Mouse (Mus musculus) liver, embryonic 14.5 days (tissue): ENCODE results near the gene Gm21962. TPM values are rescaled to one million over a fixed set of nuclear protein-coding genes. Genes with fewer than 3 reads are reported as not detected.

Experiments used
- ATAC-seq: fragments of 200-750 bp; cut with Nextera tagmentation; 2 replicates; pipeline ENCODE4 v1.8.0; 2017; ENCODE audit warnings: moderate number of reproducible peaks, mild to moderate bottlenecking, moderate library complexity; ENCODE audit not compliant: insufficient read depth
- DNase-seq, 3 experiments: peaks; one replicate each; pipeline ENCODE4 v3.0.0-alpha.2; 2012 to 2013; ENCODE audit warnings: low read depth in 3 of 3, low spot score in 3 of 3
- H3K27ac ChIP-seq: fragments of 300-500 bp; sonication (generic); 2 replicates; pipeline ENCODE4 v1.5.1; 2014; ENCODE audit warnings: moderate library complexity, mild to moderate bottlenecking, control low read depth, inconsistent platforms
- H3K27me3 ChIP-seq: fragments of 300-500 bp; sonication (generic); 2 replicates; pipeline ENCODE4 v1.6.1; 2014; ENCODE audit warnings: mild to moderate bottlenecking, low read length, moderate library complexity; ENCODE audit not compliant: control insufficient read depth, insufficient read depth
- H3K36me3 ChIP-seq: fragments of 300-500 bp; sonication (generic); replicated peaks from 2 replicates; pipeline ENCODE4 v1.6.1; 2014; ENCODE audit warnings: low read depth; ENCODE audit not compliant: control insufficient read depth, insufficient read depth
- H3K4me1 ChIP-seq, 2 experiments: fragments of 200-500 bp in 1 of 2; fragments of 300-500 bp in 1 of 2; sonication (generic) in 1 of 2; replicated peaks; 2 replicates each; pipeline ENCODE4 v1.6.1; 2012 to 2014; ENCODE audit warnings: antibody characterized with exemption in 1 of 2, inconsistent platforms in 1 of 2, low read length in 1 of 2; ENCODE audit not compliant: control insufficient read depth in 2 of 2, insufficient read depth in 2 of 2
- H3K4me2 ChIP-seq: fragments of 300-500 bp; sonication (generic); 2 replicates; pipeline ENCODE4 v1.6.1; 2014; ENCODE audit warnings: low read depth, mild to moderate bottlenecking, control low read depth, moderate library complexity
- H3K4me3 ChIP-seq, 2 experiments: fragments of 200-500 bp in 1 of 2; fragments of 300-500 bp in 1 of 2; sonication (generic) in 1 of 2; 2 replicates each; pipeline ENCODE4 v1.5.1; 2012 to 2014; ENCODE audit warnings: low read depth in 2 of 2, low read length in 2 of 2, mild to moderate bottlenecking in 2 of 2, control low read depth in 1 of 2, inconsistent platforms in 1 of 2, moderate library complexity in 1 of 2; ENCODE audit not compliant: insufficient read depth in 1 of 2
- H3K9ac ChIP-seq: fragments of 300-500 bp; sonication (generic); replicated peaks from 2 replicates; pipeline ENCODE4 v1.6.1; 2014; ENCODE audit warnings: mild to moderate bottlenecking, control low read depth, moderate library complexity
- H3K9me3 ChIP-seq: fragments of 300-500 bp; sonication (generic); 2 replicates; pipeline ENCODE4 v1.6.1; 2016; ENCODE audit warnings: low read length, mixed read lengths; ENCODE audit not compliant: control insufficient read depth
- CTCF ChIP-seq: IDR thresholded peaks from 2 replicates; pipeline ENCODE4 v1.5.1; 2016; ENCODE audit warnings: antibody characterized with exemption, low read depth, control low read depth
- EP300 ChIP-seq: IDR thresholded peaks from 2 replicates; pipeline ENCODE4 v1.6.1; 2016; ENCODE audit warnings: antibody characterized with exemption, low read depth
- WGBS: fragments of 180-500 bp; shearing (Covaris S2); extraction: QIAGEN DNeasy Blood & Tissue Kit; methylation state at CpG from one replicate; pipeline ENCODE4 v1.1.7; 2014; ENCODE audit not compliant: insufficient replicate concordance; 5-methylcytosine and 5-hydroxymethylcytosine counted together
- microRNA-seq: library from miRNA; unstranded; fragments of <30 nt; microRNA quantifications from one replicate; pipeline ENCODE4, GENCODE M21; 2016
- polyA plus RNA-seq, 2 experiments: library from polyadenylated mRNA; depleted of rRNA in 1 of 2; stranded (reverse) in 1 of 2; unstranded in 1 of 2; fragments of >200 nt; fragmentation: Nextera tagmentation in 1 of 2; extraction: Ambion mirVana in 1 of 2; gene quantifications; 2 replicates each; pipeline versions ENCODE4 v1.2.1 to v1.2.3; 2012 to 2014

Gm21962 gene
- polyA plus RNA-seq, 2 experiments: not detected

DNA sequence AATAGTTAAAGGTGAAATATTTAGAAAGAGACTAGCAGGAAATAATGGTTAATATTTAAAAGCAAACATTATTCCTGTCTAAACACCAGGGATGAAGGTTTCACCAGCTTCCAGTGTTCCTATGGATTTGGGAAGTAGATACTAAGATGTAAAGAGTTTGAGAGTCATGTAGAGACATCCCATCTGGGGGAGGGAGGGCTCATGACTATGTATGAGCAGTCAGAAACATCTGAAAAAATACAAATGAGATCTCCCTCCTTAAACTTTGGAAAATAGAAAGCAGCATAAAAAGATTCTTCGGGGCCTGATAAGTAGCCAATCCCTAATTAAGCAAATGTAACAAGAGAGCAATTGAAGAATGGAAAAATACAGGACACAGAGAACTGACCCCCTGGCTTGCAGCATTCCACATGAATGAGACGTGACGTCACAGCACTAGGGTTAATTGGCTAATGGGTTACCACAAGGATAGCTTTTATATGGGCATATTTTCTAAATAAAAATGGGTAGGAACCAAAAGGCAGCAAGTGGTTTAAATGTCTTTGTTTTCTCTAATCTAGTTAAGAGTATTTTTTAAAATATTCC is 45.3 kb downstream of the Gm21962 start:
- ATAC-seq (no peak), DNase-seq (no peak)
- H3K4me3 ChIP-seq: no peak overlapping the region
- H3K9ac ChIP-seq: no peak overlapping the region
- no peak overlapping the region for H3K27ac ChIP-seq
- TF ChIP-seq CTCF (no peak), EP300 (no peak)
- no peak overlapping the region for H3K4me2 ChIP-seq
- H3K9me3 ChIP-seq: no peaks in the 10 kb centered on the region
- H3K36me3 ChIP-seq: no peaks in the 10 kb centered on the region
- WGBS: 56% methylated on average over 3 of the region's 3 CpGs
- H3K27me3 ChIP-seq: no peaks in the 10 kb centered on the region
- no peaks in the 10 kb centered on the region for H3K4me1 ChIP-seq

Small RNAs within 50 kb of the gene (microRNA-seq; reads per million reads assigned to microRNA genes)
- gene Gm22468: not detected

Other genes with a start within 250 kb of the Gm21962 start
- 0.10 TPM in 2 replicates for gene Ddit4l, start 49.9 kb upstream of the Gm21962 start, polyA plus RNA-seq (2012; rRNA removed)
- 0.61 and 0.69 TPM in 2 replicates for gene Ddit4l, start 49.9 kb upstream of the Gm21962 start, polyA plus RNA-seq (2014; fragmentation: Nextera tagmentation; extraction: Ambion mirVana)
- gene H2afz, start 193.0 kb downstream of the Gm21962 start, polyA plus RNA-seq (2012; rRNA removed): 539 and 784 TPM in 2 replicates
- gene H2afz, start 193.0 kb downstream of the Gm21962 start, polyA plus RNA-seq (2014; fragmentation: Nextera tagmentation; extraction: Ambion mirVana): 1,242 and 1,265 TPM in 2 replicates
- 1.2 and 1.5 TPM in 2 replicates for gene Dnajb14, start 196.2 kb downstream of the Gm21962 start, polyA plus RNA-seq (2012; rRNA removed)
- 3.7 and 4.4 TPM in 2 replicates for gene Dnajb14, start 196.2 kb downstream of the Gm21962 start, polyA plus RNA-seq (2014; fragmentation: Nextera tagmentation; extraction: Ambion mirVana)
- gene Lamtor3, start 247.0 kb downstream of the Gm21962 start, polyA plus RNA-seq (2012; rRNA removed): 31.3 and 35.2 TPM in 2 replicates
- 54.3 and 60.1 TPM in 2 replicates for gene Lamtor3, start 247.0 kb downstream of the Gm21962 start, polyA plus RNA-seq (2014; fragmentation: Nextera tagmentation; extraction: Ambion mirVana)